Comparison of ENCODE assay signal across 8 mouse cellular contexts in genomic region chr9:31210749-31211689, GRCm38 (mm10). TPM values are rescaled to one million over a fixed set of nuclear protein-coding genes. Genes with fewer than 3 reads are reported as not detected.
A peak's percentile ranks its signal among the peaks of the same experiment; 100 is the strongest.
DNase-seq lines count a peak whose midpoint lies in the region; ATAC-seq and TF ChIP-seq lines count a peak whose summit lies in the region.

No protein-coding gene starts in this region.

- WGBS in heart, embryonic 16.5 days, result under 1% methylated on average over 91 of the region's 93 CpGs
- under 1% methylated on average over 76 of the region's 93 CpGs for WGBS in lung, embryonic 16.5 days

- H3K27ac ChIP-seq in ES-E14 (ENCODE audit: insufficient read depth, low read depth, low read length, poor library complexity, severe bottlenecking), result no peak overlapping the region; the same call in 1 of the 2 replicates
- H3K27ac ChIP-seq in heart, embryonic 16.5 days (ENCODE audit: low read length), result peak overlapping the region; percentile 94
- H3K27ac ChIP-seq in lung, embryonic 16.5 days (ENCODE audit: low read length), result peak overlapping the region; percentile 91

- in situ Hi-C loops in ES-E14 (cut with MboI; ENCODE audit: low sequenced_read_pairs in 2 of 2, unreplicated experiment in 2 of 2), result no loop called here

- H3K27me3 ChIP-seq in heart, embryonic 16.5 days (ENCODE audit: control insufficient read depth, insufficient read depth, low read length), result no peaks in the 10 kb centered on the region
- no peaks in the 10 kb centered on the region for H3K27me3 ChIP-seq in lung, embryonic 16.5 days (ENCODE audit: control insufficient read depth, insufficient read depth, low read depth, low read length)

- TF ChIP-seq POLR2A in brain, embryonic 14.5 days (IDR thresholded peaks at IDR 0.05; ENCODE audit: borderline replicate concordance, extremely low read depth, insufficient read depth, insufficient read length, poor library complexity, severe bottlenecking), result no peak

- DNase-seq in ES-E14 (ENCODE audit: low read depth, low spot score), result no peak
- DNase-seq in brain, embryonic 14.5 days (ENCODE audit: low read depth), result peak; percentile 50
- peak; percentile 73 for DNase-seq in kidney, postnatal 14 days
- peak; percentile 63 for DNase-seq in ovary, postnatal 36 days (ENCODE audit: low spot score)
- DNase-seq in urinary bladder, postnatal 25 days (ENCODE audit: low spot score), result peak; percentile 35

- H3K36me3 ChIP-seq in ES-E14 (ENCODE audit: control insufficient read depth, insufficient read depth, low read length, poor library complexity, severe bottlenecking), result no peaks in the 10 kb centered on the region
- H3K36me3 ChIP-seq in heart, embryonic 16.5 days (ENCODE audit: control insufficient read depth, insufficient read depth), result no peaks in the 10 kb centered on the region
- H3K36me3 ChIP-seq in lung, embryonic 16.5 days (ENCODE audit: control insufficient read depth, insufficient read depth, low read length), result no peaks in the 10 kb centered on the region

- ATAC-seq in erythroid progenitor cell, adult 5-6 weeks (replicated peaks; ENCODE audit: low FRiP score, poor library complexity, severe bottlenecking), result 0 out of 2 replicates have a peak, but pooled peaks have one; percentile 26
- ATAC-seq in heart, embryonic 16.5 days (replicated peaks; ENCODE audit: extremely low read depth, insufficient read depth, low FRiP score), result peak; percentile 33
- ATAC-seq in lung, embryonic 16.5 days (ENCODE audit: low read depth), result peak; percentile 41

- no peaks in the 10 kb centered on the region for H3K9me3 ChIP-seq in ES-E14 (ENCODE audit: control insufficient read depth, insufficient read depth, low read depth, low read length)
- H3K9me3 ChIP-seq in heart, embryonic 16.5 days (replicated peaks; ENCODE audit: control insufficient read depth, low read length), result no peaks in the 10 kb centered on the region
- H3K9me3 ChIP-seq in lung, embryonic 16.5 days (ENCODE audit: control insufficient read depth, low read length), result no peaks in the 10 kb centered on the region

- peaks cover 2 to 6% of the 10 kb centered on the region in 2 experiments; a peak in 1 of 4 replicates for H3K4me1 ChIP-seq in ES-E14 (ENCODE audit: control insufficient read depth in 2 of 2, insufficient read depth in 2 of 2, low read length in 2 of 2, poor library complexity in 1 of 2)
- peaks cover 21% of the 10 kb centered on the region for H3K4me1 ChIP-seq in heart, embryonic 16.5 days (ENCODE audit: control insufficient read depth, insufficient read depth, low read length)
- H3K4me1 ChIP-seq in lung, embryonic 16.5 days (replicated peaks; ENCODE audit: control insufficient read depth, insufficient read depth, low read length), result peaks cover 36% of the 10 kb centered on the region

- peak overlapping the region; percentile 83 for H3K4me2 ChIP-seq in heart, embryonic 16.5 days (ENCODE audit: low read depth, low read length)
- H3K4me2 ChIP-seq in lung, embryonic 16.5 days (ENCODE audit: low read depth, low read length), result peak overlapping the region; percentile 84

- no peak for TF ChIP-seq CTCF in brain, embryonic 14.5 days (IDR thresholded peaks at IDR 0.05; ENCODE audit: borderline replicate concordance, extremely low read depth, insufficient read depth, insufficient read length)

- peak overlapping the region; percentile 77 for H3K9ac ChIP-seq in ES-E14 (ENCODE audit: insufficient read depth, low read depth, low read length, poor library complexity, severe bottlenecking)
- peak overlapping the region; percentile 96 for H3K9ac ChIP-seq in heart, embryonic 16.5 days (ENCODE audit: low read length)
- H3K9ac ChIP-seq in lung, embryonic 16.5 days (ENCODE audit: low read length), result peak overlapping the region; percentile 92

- peak overlapping the region; percentile 92 to 98 for H3K4me3 ChIP-seq in ES-E14 (ENCODE audit: insufficient read depth in 1 of 2, low read depth in 1 of 2, low read length in 2 of 2, poor library complexity in 1 of 2, severe bottlenecking in 1 of 2)
- peak overlapping the region; percentile 99 for H3K4me3 ChIP-seq in heart, embryonic 16.5 days (ENCODE audit: low read length)
- H3K4me3 ChIP-seq in lung, embryonic 16.5 days (ENCODE audit: low read length), result peak overlapping the region; percentile 96

TF ChIP-seq in ES-E14, 5 proteins besides CTCF, POLR2A, EP300 and RAD21:
- TF ChIP-seq CHD2 (IDR thresholded peaks at IDR 0.05; ENCODE audit: low read depth, low read length), result no peak

RNA-seq across cellular contexts. Expression of gene Aplp2, which starts 0.6 kb away (rescaled TPM):
- total RNA-seq in ES-E14 (2012; rRNA removed), result 320 and 535 TPM in 2 replicates
- 307 and 363 TPM in 2 replicates for polyA plus RNA-seq in brain, embryonic 14.5 days (2012; rRNA removed)
- total RNA-seq in erythroid progenitor cell, adult 5-6 weeks (2015; ENCODE audit: low replicate concordance), result 268 and 297 TPM in 2 replicates
- 307 and 428 TPM in 2 replicates for total RNA-seq in erythroid progenitor cell, adult 5-6 weeks (2017; ENCODE audit: low replicate concordance)
- 392 and 422 TPM in 2 replicates for polyA plus RNA-seq in heart, embryonic 16.5 days (2015; fragmentation: Nextera tagmentation; extraction: Ambion mirVana)
- polyA plus RNA-seq in lung, embryonic 16.5 days (2015; fragmentation: Nextera tagmentation; extraction: Ambion mirVana), result 506 and 518 TPM in 2 replicates
